Mouse (Mus musculus): ENCODE measurements at regions not wholly inside any gene's neighbourhood (a gene's known extent, or its start where the extent isn't known, plus 50 kb on each side); places are given as distances from the start of the nearest gene placed in this dataset.

GRCm38 (mm10) chr17:89250811-89251210, 50.3 kb upstream of the Fshr start:
- TF ChIP-seq EP300 (IDR thresholded peaks at IDR 0.05) (no peak), CTCF (IDR thresholded peaks at IDR 0.05) (no peak)
